Mouse (Mus musculus): ENCODE results near the gene Ppp1r15a. TPM values are rescaled to one million over a fixed set of nuclear protein-coding genes. Genes with fewer than 3 reads are reported as not detected.
"Not testable (repeated sequence)": the region's sequence is repeated elsewhere in the genome, so short reads cannot be mapped to it uniquely, and the experiment has no call there.

The Ppp1r15a gene
- polyA plus RNA-seq, 1 experiment from 2014 or later: 18.6 TPM

GRCm38 (mm10) chr7:45522957-45523676 is 3.0 kb downstream of the Ppp1r15a start:
- H3K4me1 ChIP-seq: peaks cover 33% of the 10 kb centered on the region
- peaks cover 22% of the 10 kb centered on the region for H3K36me3 ChIP-seq (replicated peaks)
- WGBS: 70% methylated on average over 18 of the region's 18 CpGs
- H3K9me3 ChIP-seq: no peaks in the 10 kb centered on the region
- peak overlapping the region; percentile 35; the same call in 1 of the 2 replicates for H3K4me3 ChIP-seq
- DNase-seq (ENCODE audit: low spot score): no peak
- no peaks in the 10 kb centered on the region for H3K27me3 ChIP-seq (replicated peaks; ENCODE audit: low read depth, poor library complexity, severe bottlenecking)
- H3K27ac ChIP-seq (replicated peaks): no peak overlapping the region

- Histone ChIP-seq H3K9me3 (no peaks in the 10 kb centered on the region), H3K4me3 (peak overlapping the region; percentile 67), H3K27ac (replicated peaks) (peak overlapping the region; percentile 92), H3K36me3 (replicated peaks) (peaks cover 22% of the 10 kb centered on the region), H3K4me1 (peaks cover 33% of the 10 kb centered on the region), H3K27me3 (replicated peaks; ENCODE audit: low read depth, poor library complexity, severe bottlenecking) (no peaks in the 10 kb centered on the region)
- WGBS: 56% methylated on average over 16 of the region's 16 CpGs
- DNase-seq (ENCODE audit: low spot score): no peak
These were observed 3.8 kb downstream of the Ppp1r15a start for GRCm38 (mm10) chr7:45522194-45522752.

DNA sequence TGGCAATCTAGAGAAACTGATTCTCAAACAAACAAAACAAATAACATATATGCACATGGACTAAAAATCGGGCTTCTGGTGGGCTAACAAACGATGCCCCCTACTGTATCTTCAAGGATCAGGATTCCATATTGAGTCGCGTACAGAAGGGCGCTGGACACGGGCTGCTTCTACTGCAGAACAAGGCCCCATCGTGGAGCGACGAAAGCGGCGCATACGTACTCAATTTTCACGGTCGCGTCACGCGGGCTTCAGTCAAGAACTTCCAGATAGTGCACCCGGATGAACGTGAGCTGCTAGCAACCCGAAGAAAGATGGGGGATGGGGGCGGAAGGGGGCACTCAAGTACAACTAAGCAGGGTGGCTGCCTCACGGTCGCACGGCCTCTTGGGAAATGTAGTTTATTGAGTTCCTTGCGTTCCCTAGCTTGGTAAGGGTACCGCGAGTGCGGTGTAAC is 4.3 kb downstream of the Ppp1r15a start:
- Histone ChIP-seq H3K4me3 (peak overlapping the region; percentile 67), H3K36me3 (replicated peaks) (peaks cover 22% of the 10 kb centered on the region)
- under 1% methylated on average over 28 of the region's 28 CpGs for WGBS

DNA sequence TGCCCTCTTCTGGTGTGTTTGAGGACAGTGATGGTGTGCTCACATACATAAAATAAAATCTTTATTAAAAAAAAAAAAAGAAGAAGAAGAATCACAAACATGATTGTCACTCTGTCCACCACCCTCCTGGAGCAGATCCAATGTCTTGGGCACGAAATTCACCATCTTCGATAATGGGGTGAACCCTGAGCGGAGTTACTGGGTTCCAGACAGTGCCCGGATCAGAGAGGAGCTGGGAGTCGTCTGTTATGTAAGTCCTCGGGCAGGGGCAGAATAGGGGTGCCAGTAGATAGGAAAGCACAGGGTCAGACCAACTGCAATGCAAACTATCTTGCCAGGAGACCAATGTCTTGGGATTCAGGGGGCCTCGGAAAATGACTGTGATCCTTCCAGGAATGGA is 5.5 kb downstream of the Ppp1r15a start:
- WGBS: 93% methylated on average over 7 of the region's 7 CpGs
- no peak for DNase-seq (ENCODE audit: low spot score)
- H3K27ac ChIP-seq (replicated peaks): no peak overlapping the region
- H3K27me3 ChIP-seq (replicated peaks; ENCODE audit: low read depth, poor library complexity, severe bottlenecking): no peaks in the 10 kb centered on the region
- H3K9me3 ChIP-seq: no peaks in the 10 kb centered on the region
- peaks cover 22% of the 10 kb centered on the region for H3K36me3 ChIP-seq (replicated peaks)
- peaks cover 40% of the 10 kb centered on the region for H3K4me1 ChIP-seq
- no peak overlapping the region for H3K4me3 ChIP-seq

More for the DNA sequence above, 4.3 kb downstream of the Ppp1r15a start:
- peak overlapping the region; percentile 92 for H3K27ac ChIP-seq (replicated peaks)
- H3K9me3 ChIP-seq: no peaks in the 10 kb centered on the region
- peaks cover 33% of the 10 kb centered on the region for H3K4me1 ChIP-seq
- DNase-seq (ENCODE audit: low spot score): peak; percentile 90
- no peaks in the 10 kb centered on the region for H3K27me3 ChIP-seq (replicated peaks; ENCODE audit: low read depth, poor library complexity, severe bottlenecking)

GRCm38 (mm10) chr7:45519345-45520120 is 6.5 kb downstream of the Ppp1r15a start:
- peaks cover 40% of the 10 kb centered on the region for H3K4me1 ChIP-seq
- no peak overlapping the region for H3K27ac ChIP-seq (replicated peaks)
- H3K4me3 ChIP-seq: no peak overlapping the region
- no peaks in the 10 kb centered on the region for H3K9me3 ChIP-seq
- no peaks in the 10 kb centered on the region for H3K27me3 ChIP-seq (replicated peaks; ENCODE audit: low read depth, poor library complexity, severe bottlenecking)
- DNase-seq (ENCODE audit: low spot score): no peak
- H3K36me3 ChIP-seq (replicated peaks): peaks cover 19% of the 10 kb centered on the region
- 80% methylated on average over 8 of the region's 8 CpGs for WGBS

- Histone ChIP-seq H3K9me3 (no peaks in the 10 kb centered on the region), H3K36me3 (replicated peaks) (peaks cover 11% of the 10 kb centered on the region), H3K27me3 (replicated peaks; ENCODE audit: low read depth, poor library complexity, severe bottlenecking) (no peaks in the 10 kb centered on the region), H3K4me1 (peaks cover 38% of the 10 kb centered on the region), H3K4me3 (no peak overlapping the region), H3K27ac (replicated peaks) (no peak overlapping the region)
- WGBS: 92% methylated on average over 16 of the region's 16 CpGs
- DNase-seq (ENCODE audit: low spot score): no peak
These were observed 7.5 kb downstream of the Ppp1r15a start for GRCm38 (mm10) chr7:45518618-45519017.

DNA sequence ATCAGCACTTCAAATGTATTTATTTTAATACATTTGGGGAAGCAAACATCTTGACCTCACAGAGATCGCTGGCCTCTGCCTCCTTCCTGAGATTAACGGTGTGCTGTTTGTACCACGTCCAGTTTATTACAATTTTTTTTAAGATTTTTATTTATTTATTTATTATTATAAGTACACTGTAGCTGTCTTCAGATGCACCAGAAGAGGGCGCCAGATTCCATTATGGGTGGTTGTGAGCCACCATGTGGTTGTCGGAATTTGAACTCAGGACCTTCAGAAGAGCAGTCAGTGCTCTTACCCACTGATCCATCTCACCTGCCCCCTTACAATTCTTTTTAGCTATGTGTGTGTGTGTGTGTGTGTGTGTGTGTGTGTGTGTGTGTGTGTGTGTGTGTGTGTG is 9.2 kb downstream of the Ppp1r15a start:
- H3K9me3 ChIP-seq; H3K27ac ChIP-seq (replicated peaks); H3K4me3 ChIP-seq; H3K27me3 ChIP-seq (replicated peaks; ENCODE audit: low read depth, poor library complexity, severe bottlenecking); DNase-seq (ENCODE audit: low spot score); H3K36me3 ChIP-seq (replicated peaks): not testable (repeated sequence)
- peaks cover 24% of the 10 kb centered on the region for H3K4me1 ChIP-seq
- 70% methylated on average over 5 of the region's 5 CpGs for WGBS

DNA sequence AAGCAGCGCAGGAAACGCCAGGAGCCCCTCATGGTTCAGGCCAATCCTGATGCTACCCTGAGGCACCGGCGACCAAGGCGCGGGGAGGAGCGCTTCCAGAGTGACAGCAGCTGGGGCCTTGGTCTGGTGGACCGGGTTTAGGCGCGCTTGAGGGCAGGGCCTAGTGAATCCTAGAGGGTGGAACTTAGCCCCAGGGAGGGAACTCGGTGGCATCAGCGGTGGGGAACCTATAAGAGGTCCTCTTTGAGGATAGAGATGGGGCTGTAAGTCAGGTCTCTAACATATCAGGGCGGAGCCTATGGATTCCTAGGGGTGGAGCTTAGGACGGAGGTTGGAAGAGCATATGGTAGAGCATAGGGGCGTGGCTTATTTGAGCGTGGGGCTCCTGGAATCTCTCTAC is 10.6 kb downstream of the Ppp1r15a start:
- WGBS: 23% methylated on average over 16 of the region's 16 CpGs
- H3K4me3 ChIP-seq: peak overlapping the region; percentile 31
- no peaks in the 10 kb centered on the region for H3K27me3 ChIP-seq (replicated peaks; ENCODE audit: low read depth, poor library complexity, severe bottlenecking)
- peak overlapping the region; percentile 66 for H3K27ac ChIP-seq (replicated peaks)
- peak; percentile 66 for DNase-seq (ENCODE audit: low spot score)
- peaks cover 23% of the 10 kb centered on the region for H3K4me1 ChIP-seq
- H3K9me3 ChIP-seq: no peaks in the 10 kb centered on the region
- H3K36me3 ChIP-seq (replicated peaks): no peaks in the 10 kb centered on the region

GRCm38 (mm10) chr7:45514411-45514810 is 11.7 kb downstream of the Ppp1r15a start:
- no peaks in the 10 kb centered on the region for H3K36me3 ChIP-seq (replicated peaks)
- WGBS: 81% methylated on average over 7 of the region's 7 CpGs
- no peaks in the 10 kb centered on the region for H3K9me3 ChIP-seq
- DNase-seq (ENCODE audit: low spot score): no peak
- H3K4me3 ChIP-seq: no peak overlapping the region
- H3K27me3 ChIP-seq (replicated peaks; ENCODE audit: low read depth, poor library complexity, severe bottlenecking): no peaks in the 10 kb centered on the region
- H3K4me1 ChIP-seq: peaks cover 29% of the 10 kb centered on the region
- H3K27ac ChIP-seq (replicated peaks): no peak overlapping the region; the same call in 1 of the 2 replicates

DNA sequence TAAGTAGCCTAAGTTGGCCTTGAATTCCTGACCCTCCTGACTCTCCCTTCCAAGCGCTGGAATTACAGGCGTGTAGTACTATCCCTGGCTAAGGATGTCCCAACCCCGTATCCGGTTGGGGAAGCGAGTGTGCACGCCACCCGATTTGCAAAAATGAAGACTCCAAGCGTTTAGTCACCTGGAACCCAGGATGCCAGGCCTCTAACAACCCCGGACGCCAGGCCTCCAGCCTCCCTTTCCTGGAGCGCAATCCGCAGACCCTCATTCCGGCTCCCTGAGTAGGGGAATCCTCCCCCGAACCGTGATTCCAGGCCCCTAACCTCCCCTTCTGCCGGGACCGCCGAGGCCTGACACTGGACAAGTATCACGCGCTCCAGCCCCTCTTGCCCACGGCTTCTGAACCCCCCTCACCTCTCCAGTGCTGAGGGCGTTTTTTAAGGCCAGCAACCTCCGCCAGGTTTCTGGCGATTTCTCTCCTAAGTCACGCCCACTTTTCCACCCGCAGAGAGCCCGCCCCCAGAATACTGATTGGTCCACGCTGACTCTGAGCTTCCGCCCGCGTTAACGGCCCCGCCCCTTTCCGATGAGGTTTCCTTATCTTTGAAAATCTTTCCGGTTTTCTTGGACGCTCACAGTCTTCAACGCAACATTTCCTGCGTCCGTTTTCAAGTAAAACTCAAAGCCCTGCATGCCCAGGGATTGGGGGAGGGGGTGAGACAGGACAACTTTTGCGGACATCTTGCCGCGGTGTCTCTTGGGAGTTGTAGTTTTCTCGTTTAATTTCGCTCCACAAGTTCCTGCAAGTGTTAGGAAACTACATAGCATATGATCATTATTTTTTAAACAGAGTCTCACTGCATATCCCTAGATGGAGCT is 15.9 kb downstream of the Ppp1r15a start, which contains the start of gene Nucb1:
Gene Nucb1, minus strand, starts transcription at position 495 of the 876 bp plus-strand sequence.
- peak; percentile 92 for DNase-seq (ENCODE audit: low spot score)
- Histone ChIP-seq H3K4me1 (peaks cover 31% of the 10 kb centered on the region), H3K27me3 (replicated peaks; ENCODE audit: low read depth, poor library complexity, severe bottlenecking) (no peaks in the 10 kb centered on the region), H3K27ac (replicated peaks) (peak within 1 kb of the TSS; percentile 93), H3K36me3 (replicated peaks) (peaks cover 28% of the 10 kb centered on the region), H3K9me3 (no peaks in the 10 kb centered on the region), H3K4me3 (peak within 1 kb of the TSS; percentile 84)
- under 1% methylated on average over 44 of the region's 44 CpGs for WGBS

DNA sequence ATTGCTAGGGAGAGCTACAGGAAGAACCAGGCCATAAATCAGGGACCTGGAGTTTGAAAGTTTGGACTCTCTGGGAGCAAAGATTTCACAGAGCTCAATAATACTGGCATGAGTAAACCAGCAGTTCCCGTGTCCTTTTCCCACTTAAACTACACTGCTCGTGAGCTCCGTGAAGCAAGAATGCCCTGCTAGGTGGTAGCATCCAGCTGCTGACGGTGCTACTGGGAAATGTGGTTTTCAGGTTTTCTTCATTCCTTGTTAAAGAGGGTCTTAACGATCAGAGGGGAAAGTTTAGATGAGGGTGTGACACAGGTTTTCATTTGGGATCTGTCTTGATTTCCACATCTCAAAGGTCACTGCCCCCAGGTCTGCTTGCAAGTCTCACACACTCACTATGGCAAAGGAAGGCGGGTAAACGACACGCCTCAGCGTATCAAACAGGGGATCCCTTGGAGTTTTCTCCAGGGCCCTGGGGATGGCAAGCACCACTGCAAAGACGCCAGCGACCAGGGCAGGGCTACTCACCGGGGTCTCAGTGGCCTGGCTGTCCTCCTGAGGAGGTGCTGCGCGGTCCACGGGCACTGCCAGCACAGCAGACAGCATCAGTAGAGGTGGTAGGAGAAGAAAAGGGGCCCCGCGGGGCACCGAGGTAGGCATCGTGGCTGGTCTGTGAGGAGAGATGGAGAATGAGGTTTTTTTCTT is 16.7 kb downstream of the Ppp1r15a start:
- Histone ChIP-seq H3K36me3 (replicated peaks) (peaks cover 36% of the 10 kb centered on the region), H3K4me3 (peak overlapping the region; percentile 84), H3K4me1 (peaks cover 24% of the 10 kb centered on the region), H3K27me3 (replicated peaks; ENCODE audit: low read depth, poor library complexity, severe bottlenecking) (no peaks in the 10 kb centered on the region), H3K27ac (replicated peaks) (peak overlapping the region; percentile 93), H3K9me3 (no peaks in the 10 kb centered on the region)
- no peak for DNase-seq (ENCODE audit: low spot score)
- 46% methylated on average over 19 of the region's 19 CpGs for WGBS
